Mouse (Mus musculus) intestine, embryonic 14.5 days (tissue): ENCODE data around the gene 1300017J02Rik. TPM values are rescaled to one million over a fixed set of nuclear protein-coding genes. Genes with fewer than 3 reads are reported as not detected.
A peak's percentile ranks its signal among the peaks of the same experiment; 100 is the strongest.

Source experiments
- ATAC-seq: fragments of 200-750 bp; cut with Nextera tagmentation; replicated peaks from 2 replicates; pipeline ENCODE4 v1.8.0; 2017; ENCODE audit warnings: low read depth, moderate number of reproducible peaks, moderate TSS enrichment, moderate library complexity; ENCODE audit not compliant: low FRiP score, low TSS enrichment
- DNase-seq: peaks from one replicate; pipeline ENCODE4 v3.0.0-alpha.2; 2018; ENCODE audit warnings: low spot score
- H3K27ac ChIP-seq: fragments of 300-500 bp; sonication (generic); 2 replicates; pipeline ENCODE4 v1.5.1; 2014; ENCODE audit warnings: low read depth, mild to moderate bottlenecking, control low read depth
- H3K27me3 ChIP-seq: fragments of 300-500 bp; sonication (generic); replicated peaks from 2 replicates; pipeline ENCODE4 v1.6.1; 2014; ENCODE audit warnings: low read length, control low read depth; ENCODE audit not compliant: control insufficient read depth, insufficient read depth
- H3K36me3 ChIP-seq: fragments of 300-500 bp; sonication (generic); 2 replicates; pipeline ENCODE4 v1.6.1; 2014; ENCODE audit warnings: low read length, control low read depth; ENCODE audit not compliant: control insufficient read depth, insufficient read depth
- H3K4me1 ChIP-seq: fragments of 300-500 bp; sonication (generic); replicated peaks from 2 replicates; pipeline ENCODE4 v1.6.1; 2014; ENCODE audit warnings: low read length, control low read depth, mixed read lengths; ENCODE audit not compliant: control insufficient read depth, insufficient read depth
- H3K4me2 ChIP-seq: fragments of 300-500 bp; sonication (generic); 2 replicates; pipeline ENCODE4 v1.6.1; 2014; ENCODE audit warnings: low read length
- H3K4me3 ChIP-seq: fragments of 300-500 bp; sonication (generic); 2 replicates; pipeline ENCODE4 v1.5.1; 2014; ENCODE audit warnings: low read depth, low read length, control low read depth, mixed read lengths
- H3K9ac ChIP-seq: fragments of 300-500 bp; sonication (generic); 2 replicates; pipeline ENCODE4 v1.6.1; 2014; ENCODE audit warnings: mild to moderate bottlenecking, low read length
- H3K9me3 ChIP-seq: fragments of 300-500 bp; sonication (generic); 2 replicates; pipeline ENCODE4 v1.6.1; 2016; ENCODE audit warnings: low read length, control low read depth; ENCODE audit not compliant: control insufficient read depth
- WGBS: fragments of 180-500 bp; shearing (Covaris S2); extraction: QIAGEN DNeasy Blood & Tissue Kit; methylation state at CpG from one replicate; pipeline ENCODE4 v1.1.7; 2014; 5-methylcytosine and 5-hydroxymethylcytosine counted together
- polyA plus RNA-seq: library from polyadenylated mRNA; unstranded; fragments of >200 nt; fragmentation: Nextera tagmentation; extraction: Ambion mirVana; gene quantifications from 2 replicates; pipeline ENCODE4 v1.2.1, GENCODE M21; 2014

Gene 1300017J02Rik
- polyA plus RNA-seq, 1 experiment from 2014 or later = 1.1 TPM

GRCm38 (mm10) chr9:103309832-103310231 lies 5.0 kb upstream of the 1300017J02Rik start:
- Histone ChIP-seq H3K4me2 (no peak overlapping the region), H3K9ac (no peak overlapping the region), H3K4me3 (no peak overlapping the region), H3K27ac (no peak overlapping the region), H3K36me3 (peaks cover 75% of the 10 kb centered on the region), H3K4me1 (0 out of 2 replicates have a peak, but pooled peaks cover 7% of the 10 kb centered on the region), H3K9me3 (no peaks in the 10 kb centered on the region), H3K27me3 (no peaks in the 10 kb centered on the region)
- ATAC-seq = no peak
- DNase-seq = no peak
- WGBS = 92% methylated on average over 6 of the region's 6 CpGs

- 0 out of 2 replicates have a peak, but pooled peaks cover 7% of the 10 kb centered on the region for H3K4me1 ChIP-seq
- H3K27me3 ChIP-seq = no peaks in the 10 kb centered on the region
- peak overlapping the region; percentile 85 for H3K27ac ChIP-seq
- peak overlapping the region; percentile 64 for H3K4me2 ChIP-seq
- DNase-seq (peak; percentile 84), ATAC-seq (peak; percentile 82)
- peaks cover 34% of the 10 kb centered on the region for H3K36me3 ChIP-seq
- under 1% methylated on average over 40 of the region's 40 CpGs for WGBS
- peak overlapping the region; percentile 92 for H3K9ac ChIP-seq
- H3K4me3 ChIP-seq = peak overlapping the region; percentile 91
- no peaks in the 10 kb centered on the region for H3K9me3 ChIP-seq
Observed at GRCm38 (mm10) chr9:103305332-103306041, 605 bp upstream of the 1300017J02Rik start.

- H3K4me2 ChIP-seq = no peak overlapping the region
- no peaks in the 10 kb centered on the region for H3K9me3 ChIP-seq
- no peak overlapping the region for H3K9ac ChIP-seq
- H3K4me3 ChIP-seq = no peak overlapping the region
- peaks cover 8% of the 10 kb centered on the region for H3K36me3 ChIP-seq
- ATAC-seq (no peak; the same call in 1 of the 2 replicates), DNase-seq (peak; percentile 81)
- no peak overlapping the region for H3K27ac ChIP-seq
- 0 out of 2 replicates have a peak, but pooled peaks cover 7% of the 10 kb centered on the region for H3K4me1 ChIP-seq
- 54% methylated on average over 3 of the region's 3 CpGs for WGBS
- H3K27me3 ChIP-seq = no peaks in the 10 kb centered on the region
Observed at GRCm38 (mm10) chr9:103302666-103303065, 2.2 kb downstream of the 1300017J02Rik start.

GRCm38 (mm10) chr9:103302239-103302638 lies 2.6 kb downstream of the 1300017J02Rik start:
- ATAC-seq = no peak
- no peak overlapping the region for H3K9ac ChIP-seq

GRCm38 (mm10) chr9:103301086-103301485 lies 3.8 kb downstream of the 1300017J02Rik start:
- DNase-seq = no peak
- Histone ChIP-seq H3K4me1 (no peaks in the 10 kb centered on the region), H3K27me3 (no peaks in the 10 kb centered on the region), H3K4me2 (no peak overlapping the region), H3K9ac (no peak overlapping the region), H3K4me3 (no peak overlapping the region), H3K27ac (no peak overlapping the region), H3K9me3 (no peaks in the 10 kb centered on the region), H3K36me3 (no peaks in the 10 kb centered on the region)
- WGBS = 91% methylated on average over 8 of the region's 8 CpGs
- no peak for ATAC-seq

More at GRCm38 (mm10) chr9:103302239-103302638, 2.6 kb downstream of the 1300017J02Rik start:
- Histone ChIP-seq H3K4me2 (no peak overlapping the region), H3K9me3 (no peaks in the 10 kb centered on the region), H3K36me3 (peaks cover 3% of the 10 kb centered on the region), H3K4me1 (0 out of 2 replicates have a peak, but pooled peaks cover 7% of the 10 kb centered on the region), H3K27me3 (no peaks in the 10 kb centered on the region), H3K4me3 (no peak overlapping the region), H3K27ac (no peak overlapping the region)
- 77% methylated on average over 4 of the region's 4 CpGs for WGBS
- no peak for DNase-seq

- no peaks in the 10 kb centered on the region for H3K4me1 ChIP-seq
- DNase-seq = no peak
- H3K9me3 ChIP-seq = no peaks in the 10 kb centered on the region
- H3K36me3 ChIP-seq = no peaks in the 10 kb centered on the region
- H3K9ac ChIP-seq = no peak overlapping the region
- no peak overlapping the region for H3K4me2 ChIP-seq
- WGBS = 82% methylated on average over 2 of the region's 2 CpGs
- no peak overlapping the region for H3K27ac ChIP-seq
- H3K4me3 ChIP-seq = no peak overlapping the region
- H3K27me3 ChIP-seq = no peaks in the 10 kb centered on the region
- ATAC-seq = no peak
Observed at GRCm38 (mm10) chr9:103294507-103294906, 10.4 kb downstream of the 1300017J02Rik start.

- Histone ChIP-seq H3K4me3 (no peak overlapping the region), H3K9ac (no peak overlapping the region), H3K4me2 (no peak overlapping the region), H3K9me3 (no peaks in the 10 kb centered on the region), H3K36me3 (no peaks in the 10 kb centered on the region), H3K27me3 (no peaks in the 10 kb centered on the region), H3K4me1 (no peaks in the 10 kb centered on the region), H3K27ac (no peak overlapping the region)
- DNase-seq (no peak), ATAC-seq (no peak)
- WGBS = 76% methylated on average over 13 of the region's 13 CpGs
Observed at GRCm38 (mm10) chr9:103288489-103289180, 16.2 kb downstream of the 1300017J02Rik start.

- ATAC-seq (no peak), DNase-seq (no peak)
- no peaks in the 10 kb centered on the region for H3K9me3 ChIP-seq
- no peak overlapping the region for H3K4me2 ChIP-seq
- no peak overlapping the region for H3K9ac ChIP-seq
- no peaks in the 10 kb centered on the region for H3K4me1 ChIP-seq
- H3K4me3 ChIP-seq = no peak overlapping the region
- H3K36me3 ChIP-seq = no peaks in the 10 kb centered on the region
- no peaks in the 10 kb centered on the region for H3K27me3 ChIP-seq
- 79% methylated on average over 19 of the region's 19 CpGs for WGBS
- no peak overlapping the region for H3K27ac ChIP-seq
Observed at GRCm38 (mm10) chr9:103287840-103288488, 16.9 kb downstream of the 1300017J02Rik start.
